Mouse (Mus musculus) heart, embryonic 13.5 days (tissue): ENCODE measurements around the gene 1810009A15Rik. TPM values are rescaled to one million over a fixed set of nuclear protein-coding genes. Genes with fewer than 3 reads are reported as not detected.

Experiments used
- ATAC-seq: fragments of 200-750 bp; cut with Nextera tagmentation; 2 replicates; pipeline ENCODE4 v1.8.0; 2017; ENCODE audit warnings: moderate TSS enrichment; ENCODE audit not compliant: insufficient number of reproducible peaks, low FRiP score, low TSS enrichment; ENCODE audit errors: extremely low read depth
- H3K27ac ChIP-seq: fragments of 300-500 bp; sonication (generic); replicated peaks from 2 replicates; pipeline ENCODE4 v1.5.1; 2015; ENCODE audit warnings: moderate library complexity, mild to moderate bottlenecking, inconsistent platforms
- H3K27me3 ChIP-seq: fragments of 300-500 bp; sonication (generic); replicated peaks from 2 replicates; pipeline ENCODE4 v1.6.1; 2015; ENCODE audit warnings: mild to moderate bottlenecking, inconsistent platforms
- H3K36me3 ChIP-seq: fragments of 300-500 bp; sonication (generic); 2 replicates; pipeline ENCODE4 v1.6.1; 2015; ENCODE audit warnings: mild to moderate bottlenecking, inconsistent platforms
- H3K4me1 ChIP-seq: fragments of 300-500 bp; sonication (generic); 2 replicates; pipeline ENCODE4 v1.6.1; 2015; ENCODE audit warnings: inconsistent platforms
- H3K4me2 ChIP-seq: fragments of 300-500 bp; sonication (generic); 2 replicates; pipeline ENCODE4 v1.6.1; 2015; ENCODE audit warnings: inconsistent platforms, mild to moderate bottlenecking, moderate library complexity
- H3K4me3 ChIP-seq: fragments of 300-500 bp; sonication (generic); 2 replicates; pipeline ENCODE4 v1.5.1; 2015; ENCODE audit warnings: moderate library complexity, mild to moderate bottlenecking, inconsistent platforms
- H3K9ac ChIP-seq: fragments of 300-500 bp; sonication (generic); 2 replicates; pipeline ENCODE4 v1.6.1; 2015; ENCODE audit warnings: inconsistent platforms, mild to moderate bottlenecking, moderate library complexity
- H3K9me3 ChIP-seq: fragments of 300-500 bp; sonication (generic); 2 replicates; pipeline ENCODE4 v1.6.1; 2016; ENCODE audit warnings: inconsistent platforms
- WGBS: fragments of 180-500 bp; shearing (Covaris S2); methylation state at CpG from one replicate; pipeline ENCODE4 v1.1.7; 2015; ENCODE audit warnings: mixed read lengths; 5-methylcytosine and 5-hydroxymethylcytosine counted together
- microRNA-seq: library from miRNA; unstranded; fragments of <30 nt; microRNA quantifications from one replicate; pipeline ENCODE4, GENCODE M21; 2016
- polyA plus RNA-seq: library from polyadenylated mRNA; unstranded; fragments of >200 nt; fragmentation: Nextera tagmentation; extraction: Ambion mirVana; gene quantifications from 2 replicates; pipeline ENCODE4 v1.2.1, GENCODE M21; 2015

1810009A15Rik gene
- polyA plus RNA-seq, 1 experiment from 2014 or later, result 61.9 TPM

GRCm38 (mm10) chr19:8926766-8927165, 38.1 kb downstream of the 1810009A15Rik start:
- Histone ChIP-seq H3K36me3 (peaks cover 50% of the 10 kb centered on the region), H3K4me3 (no peak overlapping the region), H3K27ac (no peak overlapping the region), H3K4me1 (peaks cover 23% of the 10 kb centered on the region), H3K9me3 (no peaks in the 10 kb centered on the region), H3K9ac (no peak overlapping the region), H3K4me2 (no peak overlapping the region), H3K27me3 (no peaks in the 10 kb centered on the region)
- no peak for ATAC-seq
- 87% methylated on average over 2 of the region's 2 CpGs for WGBS

GRCm38 (mm10) chr19:8927891-8928525, 39.4 kb downstream of the 1810009A15Rik start:
- Histone ChIP-seq H3K9me3 (no peaks in the 10 kb centered on the region), H3K27ac (no peak overlapping the region), H3K36me3 (peaks cover 49% of the 10 kb centered on the region), H3K4me1 (peaks cover 21% of the 10 kb centered on the region), H3K4me2 (no peak overlapping the region), H3K27me3 (no peaks in the 10 kb centered on the region), H3K4me3 (no peak overlapping the region), H3K9ac (no peak overlapping the region)
- ATAC-seq, result no peak
- 77% methylated on average over 12 of the region's 12 CpGs for WGBS

- Histone ChIP-seq H3K9ac (peak overlapping the region; percentile 91), H3K9me3 (no peaks in the 10 kb centered on the region), H3K27ac (peak overlapping the region; percentile 82), H3K27me3 (no peaks in the 10 kb centered on the region), H3K36me3 (peaks cover 50% of the 10 kb centered on the region), H3K4me1 (peaks cover 21% of the 10 kb centered on the region), H3K4me3 (peak overlapping the region; percentile 89), H3K4me2 (peak overlapping the region; percentile 87)
- WGBS, result 18% methylated on average over 16 of the region's 16 CpGs
- no peak for ATAC-seq
Observed at GRCm38 (mm10) chr19:8928689-8929223, 40.1 kb downstream of the 1810009A15Rik start.

- Histone ChIP-seq H3K27ac (peak within 1 kb of the TSS; percentile 82), H3K4me1 (peaks cover 21% of the 10 kb centered on the region), H3K9ac (peak within 1 kb of the TSS; percentile 91), H3K27me3 (no peaks in the 10 kb centered on the region), H3K4me3 (peak within 1 kb of the TSS; percentile 89), H3K9me3 (no peaks in the 10 kb centered on the region), H3K4me2 (peak within 1 kb of the TSS; percentile 87), H3K36me3 (peaks cover 54% of the 10 kb centered on the region)
- under 1% methylated on average over 71 of the region's 74 CpGs for WGBS
- peak; percentile 78 for ATAC-seq
Observed at GRCm38 (mm10) chr19:8929224-8930088, 40.8 kb downstream of the 1810009A15Rik start, which contains the start of the genes Rom1 and Eml3. TSS of gene Rom1 (minus strand) at chr19:8929356. TSS of gene Eml3 (plus strand) at chr19:8929552.

GRCm38 (mm10) chr19:8930117-8930516, 41.5 kb downstream of the 1810009A15Rik start:
- ATAC-seq, result no peak
- Histone ChIP-seq H3K4me2 (peak overlapping the region; percentile 87), H3K4me1 (peaks cover 21% of the 10 kb centered on the region), H3K27me3 (no peaks in the 10 kb centered on the region), H3K27ac (peak overlapping the region; percentile 82), H3K4me3 (peak overlapping the region; percentile 89), H3K36me3 (peaks cover 60% of the 10 kb centered on the region), H3K9me3 (no peaks in the 10 kb centered on the region), H3K9ac (peak overlapping the region; percentile 91)
- 6% methylated on average over 11 of the region's 11 CpGs for WGBS

- Histone ChIP-seq H3K9me3 (no peaks in the 10 kb centered on the region), H3K36me3 (peaks cover 60% of the 10 kb centered on the region), H3K4me3 (peak overlapping the region; percentile 89), H3K9ac (peak overlapping the region; percentile 91), H3K4me1 (peaks cover 21% of the 10 kb centered on the region), H3K4me2 (peak overlapping the region; percentile 87), H3K27me3 (no peaks in the 10 kb centered on the region), H3K27ac (no peak overlapping the region)
- no peak for ATAC-seq
- WGBS, result 74% methylated on average over 7 of the region's 7 CpGs
Observed at GRCm38 (mm10) chr19:8930771-8931170, 42.1 kb downstream of the 1810009A15Rik start.

GRCm38 (mm10) chr19:8936736-8937135, 48.1 kb downstream of the 1810009A15Rik start:
- H3K9ac ChIP-seq, result no peak overlapping the region
- peaks cover 69% of the 10 kb centered on the region for H3K36me3 ChIP-seq
- H3K4me1 ChIP-seq, result peaks cover 9% of the 10 kb centered on the region
- H3K27me3 ChIP-seq, result no peaks in the 10 kb centered on the region
- no peaks in the 10 kb centered on the region for H3K9me3 ChIP-seq
- WGBS, result 78% methylated on average over 2 of the region's 2 CpGs
- no peak overlapping the region for H3K27ac ChIP-seq
- ATAC-seq, result no peak
- no peak overlapping the region for H3K4me2 ChIP-seq
- no peak overlapping the region for H3K4me3 ChIP-seq

Small RNA genes lying within 50 kb of the gene (microRNA-seq; reads per million reads assigned to microRNA genes)
- not detected for gene Mir5136

Other genes with a start within 250 kb of the 1810009A15Rik start
- gene Chrm1, start 225.1 kb upstream of the 1810009A15Rik start, polyA plus RNA-seq, result 0.04 TPM in 1 of 2 replicates, not detected in the other
- 72.8 and 74.8 TPM in 2 replicates for gene Slc3a2, start 165.5 kb upstream of the 1810009A15Rik start, polyA plus RNA-seq
- 54.1 and 60.0 TPM in 2 replicates for gene Wdr74, start 153.0 kb upstream of the 1810009A15Rik start, polyA plus RNA-seq
- gene 1700092M07Rik, start 148.1 kb upstream of the 1810009A15Rik start, polyA plus RNA-seq, result 1.3 and 1.4 TPM in 2 replicates
- gene Stx5a, start 147.4 kb upstream of the 1810009A15Rik start, polyA plus RNA-seq, result 81.1 and 87.5 TPM in 2 replicates
- gene Nxf1, start 131.8 kb upstream of the 1810009A15Rik start, polyA plus RNA-seq, result 123 and 124 TPM in 2 replicates
- gene Tmem223, start 117.9 kb upstream of the 1810009A15Rik start, polyA plus RNA-seq, result 154 and 167 TPM in 2 replicates
- gene Tmem179b, start 114.4 kb upstream of the 1810009A15Rik start, polyA plus RNA-seq, result 54.5 and 60.7 TPM in 2 replicates
- 18.2 and 19.6 TPM in 2 replicates for gene Taf6l, start 102.4 kb upstream of the 1810009A15Rik start, polyA plus RNA-seq
- 129 and 143 TPM in 2 replicates for gene Polr2g, start 90.3 kb upstream of the 1810009A15Rik start, polyA plus RNA-seq
- gene Zbtb3, start 86.3 kb upstream of the 1810009A15Rik start, polyA plus RNA-seq, result 3.7 and 3.9 TPM in 2 replicates
- gene Ttc9c, start 69.5 kb upstream of the 1810009A15Rik start, polyA plus RNA-seq, result 32.9 and 38.9 TPM in 2 replicates
- 2.9 TPM in 2 replicates for gene Hnrnpul2, start 68.8 kb upstream of the 1810009A15Rik start, polyA plus RNA-seq
- not detected in 2 replicates for gene AC129217.1, start 59.1 kb upstream of the 1810009A15Rik start, polyA plus RNA-seq
- 44.6 and 45.3 TPM in 2 replicates for gene Bscl2, start 51.4 kb upstream of the 1810009A15Rik start, polyA plus RNA-seq
- 2.2 TPM in 2 replicates for gene Gng3, start 49.7 kb upstream of the 1810009A15Rik start, polyA plus RNA-seq
- 0.79 and 0.88 TPM in 2 replicates for gene Lrrn4cl, start 38.1 kb upstream of the 1810009A15Rik start, polyA plus RNA-seq
- gene Ubxn1, start 17.4 kb upstream of the 1810009A15Rik start, polyA plus RNA-seq, result 112 and 139 TPM in 2 replicates
- 56.6 and 62.6 TPM in 2 replicates for gene Uqcc3, start 7.9 kb upstream of the 1810009A15Rik start, polyA plus RNA-seq
- gene Lbhd1, start 5.1 kb upstream of the 1810009A15Rik start, polyA plus RNA-seq, result 48.2 and 49.5 TPM in 2 replicates
- gene Gm49403, start 4.9 kb upstream of the 1810009A15Rik start, polyA plus RNA-seq, result not detected in 2 replicates
- gene Gm49416, start 73 bp downstream of the 1810009A15Rik start, polyA plus RNA-seq, result not detected in 2 replicates
- 23.9 and 25.5 TPM in 2 replicates for gene Ints5, start 4.2 kb downstream of the 1810009A15Rik start, polyA plus RNA-seq
- gene Ganab, start 9.2 kb downstream of the 1810009A15Rik start, polyA plus RNA-seq, result 63.5 and 63.8 TPM in 2 replicates
- 40.6 and 41.4 TPM in 2 replicates for gene B3gat3, start 31.5 kb downstream of the 1810009A15Rik start, polyA plus RNA-seq
- 2.4 and 2.7 TPM in 2 replicates for gene Rom1, start 40.5 kb downstream of the 1810009A15Rik start, polyA plus RNA-seq
- gene Eml3, start 40.7 kb downstream of the 1810009A15Rik start, polyA plus RNA-seq, result 14.4 and 14.9 TPM in 2 replicates
- gene Mta2, start 53.0 kb downstream of the 1810009A15Rik start, polyA plus RNA-seq, result 83.6 and 88.0 TPM in 2 replicates
- gene Tut1, start 65.0 kb downstream of the 1810009A15Rik start, polyA plus RNA-seq, result 16.3 and 17.1 TPM in 2 replicates
- gene Eef1g, start 78.2 kb downstream of the 1810009A15Rik start, polyA plus RNA-seq, result 251 and 281 TPM in 2 replicates
- gene Ahnak, start 100.4 kb downstream of the 1810009A15Rik start, polyA plus RNA-seq, result 22.8 TPM in 2 replicates
- not detected in 2 replicates for gene Scgb1a1, start 199.1 kb downstream of the 1810009A15Rik start, polyA plus RNA-seq
- 12.6 and 13.7 TPM in 2 replicates for gene Asrgl1, start 246.8 kb downstream of the 1810009A15Rik start, polyA plus RNA-seq